Mouse (Mus musculus): ENCODE measurements around the gene Arl16. TPM values are rescaled to one million over a fixed set of nuclear protein-coding genes. Genes with fewer than 3 reads are reported as not detected.

Gene Arl16
- polyA plus RNA-seq (2015; fragmentation: Illumina TruSeq; extraction: RNeasy Lipid Tissue Mini Kit (QIAGEN cat#74804); ENCODE audit: insufficient read depth, low read depth, low replicate concordance): 5.2 TPM

DNA sequence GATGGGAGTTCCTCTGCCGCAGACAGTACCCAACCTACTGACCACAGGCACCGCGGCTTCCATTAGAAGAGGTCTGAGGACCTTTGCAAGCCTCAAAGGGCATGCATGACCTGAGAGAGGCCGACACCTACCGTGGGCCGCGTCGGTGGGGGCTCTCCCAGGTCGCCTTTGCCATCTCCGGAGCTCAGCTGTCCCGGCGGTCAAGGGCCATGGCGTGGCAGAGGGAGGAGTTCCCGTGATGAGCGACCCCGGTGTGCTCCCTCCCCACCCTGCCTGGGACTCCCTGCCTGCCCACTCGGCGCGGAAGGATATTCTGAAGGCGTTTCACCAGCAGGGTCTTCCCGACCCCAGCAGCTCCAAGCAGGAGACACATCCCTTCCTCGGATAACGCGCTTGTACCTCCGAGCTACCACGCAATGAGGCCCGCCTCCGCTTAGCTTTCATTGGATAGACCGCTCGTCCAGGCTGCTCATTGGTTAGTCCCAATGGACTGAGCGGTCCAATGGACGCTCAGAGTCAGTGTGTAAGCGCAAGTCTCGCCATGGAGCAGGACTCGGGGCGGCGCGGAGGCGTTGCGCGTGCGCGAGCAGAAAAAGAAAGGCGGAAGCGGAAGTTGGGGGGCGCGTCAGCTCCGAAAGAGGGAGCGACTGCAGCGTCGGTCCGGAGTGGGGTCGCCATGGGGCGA lies at the start of gene Arl16:
Gene Arl16 (minus strand): TSS at position 557 of the 685 bp plus-strand sequence.

DNA sequence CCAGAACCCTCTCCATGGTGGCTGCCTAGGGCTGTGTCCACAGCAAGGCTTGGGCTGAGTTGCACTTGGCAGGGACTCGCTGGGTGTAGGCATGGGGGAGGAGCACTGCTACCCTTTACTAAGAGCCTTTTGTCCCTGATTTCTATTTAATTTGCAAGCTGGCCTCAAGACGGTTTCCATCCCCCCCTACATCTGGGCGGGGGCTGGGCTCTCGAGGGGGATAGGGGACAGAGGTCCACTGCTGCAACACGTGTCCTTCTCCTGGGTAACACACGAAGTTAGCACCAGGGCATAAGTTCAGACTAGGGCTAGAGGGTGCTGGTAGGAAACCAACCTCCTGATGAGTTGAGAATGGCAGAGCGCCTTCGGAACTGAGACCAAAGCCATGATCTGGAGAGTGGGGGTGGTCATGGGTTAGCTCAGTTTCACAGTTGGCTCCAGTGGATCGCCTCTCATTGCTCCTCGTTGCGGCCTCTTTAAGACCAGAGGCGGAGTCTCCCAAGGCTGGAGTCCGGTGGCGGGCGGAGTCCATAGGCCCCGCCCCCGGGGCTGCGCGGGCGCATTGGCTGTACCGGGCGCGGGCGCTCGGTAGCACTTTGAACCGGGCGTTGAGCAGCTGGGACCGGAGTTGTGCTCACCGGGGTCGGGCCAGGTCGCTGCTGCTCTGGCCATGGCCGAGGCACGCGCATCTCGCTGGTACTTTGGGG lies 24.1 kb upstream of the Arl16 start, which contains the start of gene Slc25a10:
Gene Slc25a10 (plus strand): TSS at position 524 of the 707 bp plus-strand sequence.

DNA sequence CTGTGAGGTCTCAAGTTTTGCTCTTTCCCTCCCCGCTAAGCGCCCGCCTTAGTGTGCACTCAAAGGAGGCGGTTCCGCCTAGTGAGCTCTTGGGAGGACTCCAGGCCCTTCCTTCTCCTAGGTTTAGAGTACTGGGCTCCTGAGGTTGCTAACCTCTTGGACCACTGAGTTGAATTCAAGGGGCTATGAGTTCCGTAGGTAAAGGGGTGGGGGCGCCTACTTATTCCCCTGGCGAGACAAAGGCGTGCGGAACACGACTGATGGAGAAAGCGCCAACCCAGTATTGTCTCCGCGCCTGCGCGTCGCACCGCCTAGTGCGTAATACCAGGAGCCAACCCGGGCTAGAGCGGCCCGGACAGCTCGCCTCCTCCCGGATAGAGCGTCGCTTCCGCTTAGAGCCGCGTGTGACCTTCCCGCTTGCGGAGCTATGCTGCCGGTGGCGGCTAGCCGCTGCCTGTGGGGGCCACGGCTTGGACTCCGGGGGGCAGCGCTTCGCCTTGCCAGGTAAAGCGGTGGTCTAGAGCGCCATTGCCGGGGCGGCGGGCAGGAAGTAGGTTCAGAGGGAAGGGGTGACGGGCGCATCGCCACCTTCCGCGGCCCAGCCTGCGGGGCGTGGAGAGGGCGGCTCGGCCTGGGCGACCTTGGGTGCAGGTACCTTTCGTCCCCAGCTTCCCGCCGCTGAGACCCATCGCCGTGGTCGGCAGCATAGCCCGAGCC lies 17.0 kb upstream of the Arl16 start, which contains the start of gene Mrpl12:
Gene Mrpl12 (plus strand): TSS at position 349 of the 717 bp plus-strand sequence.

DNA sequence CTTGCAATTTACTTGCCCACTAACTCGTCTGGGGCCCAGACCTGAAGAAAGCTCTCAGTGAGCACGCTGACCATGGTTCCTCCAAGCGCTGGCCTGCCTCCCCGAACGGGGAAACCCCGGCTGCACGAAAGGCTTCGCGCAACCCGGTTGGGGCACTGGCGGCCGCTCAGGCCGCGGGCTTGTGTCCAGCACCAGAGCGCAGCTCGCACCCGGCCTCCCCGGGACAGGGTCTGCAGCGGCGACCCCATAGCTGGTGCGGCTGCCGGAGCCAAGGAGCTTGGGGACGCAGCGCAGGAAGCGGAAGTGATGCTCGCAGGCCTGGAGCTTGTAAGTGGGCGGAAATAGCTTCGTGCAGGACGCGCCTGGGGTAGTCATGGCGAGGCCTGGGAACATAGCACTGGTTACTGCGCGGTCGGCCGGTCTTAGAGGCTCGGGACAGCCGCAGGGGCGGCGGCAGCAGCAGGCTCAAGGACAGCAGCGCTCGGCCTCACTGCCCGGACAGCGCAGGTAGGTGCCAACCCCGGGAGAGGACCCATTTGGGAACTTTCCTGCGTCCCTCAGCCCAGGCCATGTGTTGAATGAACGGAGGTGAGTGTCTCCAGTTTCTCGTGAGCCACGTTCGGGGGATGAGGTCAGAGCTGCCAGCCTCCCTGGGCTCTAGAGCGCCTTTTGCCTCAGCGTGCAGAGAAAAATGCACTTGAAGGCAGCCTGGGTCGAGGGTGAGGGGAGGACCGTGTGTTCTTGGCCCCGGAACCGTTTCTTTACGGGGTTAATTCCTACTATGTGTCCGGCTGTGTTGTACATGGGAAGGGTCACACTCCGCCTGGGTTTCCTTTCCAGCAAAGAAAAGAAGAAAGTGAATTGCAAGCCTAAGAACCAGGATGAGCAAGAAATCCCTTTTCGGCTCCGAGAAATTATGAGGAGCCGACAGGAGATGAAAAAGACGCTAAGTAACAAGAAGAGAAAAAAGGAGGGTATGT lies 9.3 kb downstream of the Arl16 start, which contains the start of the genes Oxld1 and Ccdc137:
Gene Oxld1 (minus strand): TSS at position 297 of the 980 bp plus-strand sequence.
Gene Ccdc137 (plus strand): TSS at position 344 of the 980 bp plus-strand sequence.

DNA sequence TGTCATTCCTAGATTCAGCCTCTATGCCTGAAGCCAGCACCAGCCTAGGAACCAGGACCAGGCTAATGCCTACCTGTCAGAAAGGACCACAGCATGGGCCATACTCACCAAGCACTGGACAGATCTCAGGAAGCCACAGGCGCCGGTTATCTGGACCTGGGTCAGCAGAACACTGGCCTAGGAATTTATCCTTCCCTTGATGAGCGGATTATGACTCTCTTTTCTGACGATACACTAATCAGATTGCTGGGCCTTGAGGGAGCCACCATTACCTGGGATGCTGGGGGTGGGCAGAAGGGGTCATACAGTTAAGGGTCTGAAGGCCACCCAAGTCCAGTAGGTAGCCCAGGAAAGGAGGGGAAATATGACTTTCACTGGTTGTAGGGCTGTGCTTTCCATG lies 14.1 kb downstream of the Arl16 start, which contains the start of gene Pde6g:
Gene Pde6g (minus strand): TSS at position 195 of the 400 bp plus-strand sequence.

DNA sequence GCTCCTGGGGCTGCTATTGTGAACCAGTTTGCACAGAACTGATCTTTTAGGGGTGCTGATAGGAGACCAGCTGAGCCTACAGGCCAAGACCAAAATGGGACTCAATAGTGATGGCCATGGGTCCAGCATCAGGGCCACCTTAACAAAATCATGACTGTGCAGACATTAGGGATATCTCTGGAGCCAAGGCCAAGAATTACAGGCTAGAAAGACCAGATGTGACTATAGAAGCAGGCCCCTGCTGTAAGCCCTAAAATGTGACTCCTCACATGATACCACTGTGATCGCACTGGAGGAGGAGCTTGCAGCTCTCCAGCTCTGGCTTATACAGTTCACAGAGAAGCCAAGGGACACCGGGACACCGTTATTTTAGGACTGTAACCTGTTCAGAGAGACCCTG lies 25.1 kb downstream of the Arl16 start, which contains the start of gene Tspan10:
Gene Tspan10 (plus strand): TSS at position 301 of the 400 bp plus-strand sequence.

DNA sequence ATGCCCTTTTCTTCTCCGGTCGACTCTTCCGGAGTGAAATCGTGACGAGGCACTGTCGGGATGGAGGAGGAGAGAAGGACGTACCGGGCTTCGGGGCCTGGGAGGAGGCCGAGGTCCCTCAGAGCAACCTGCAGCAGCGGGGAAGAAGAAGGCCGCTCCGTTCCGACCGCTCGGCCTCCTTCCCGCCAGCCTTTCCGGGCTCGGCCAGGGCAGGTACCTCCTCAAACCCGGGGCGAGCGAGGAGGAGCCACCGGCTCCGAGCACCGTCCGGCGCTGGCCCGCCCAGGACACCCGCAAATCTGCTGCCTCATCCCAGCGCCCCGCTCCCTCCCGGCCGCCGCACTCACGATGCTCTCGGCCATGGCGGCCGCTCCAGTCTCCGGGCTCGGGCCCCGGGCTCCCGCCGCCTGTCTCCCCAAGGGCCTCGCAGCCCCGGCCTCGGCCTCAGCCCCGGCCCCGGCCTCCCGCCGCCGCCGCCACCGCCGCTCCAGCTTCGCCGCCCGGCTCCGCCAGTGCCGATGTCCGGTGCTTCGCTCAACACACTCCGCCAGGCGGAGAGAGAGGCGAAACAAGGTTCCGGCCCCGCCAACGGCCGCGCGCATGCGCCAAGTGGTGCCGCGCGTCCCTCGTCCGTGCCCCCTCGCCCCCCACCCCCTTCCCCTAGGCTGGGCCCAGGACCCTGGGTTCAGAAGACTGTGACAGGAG lies 30.1 kb downstream of the Arl16 start, which contains the start of gene Nploc4:
Gene Nploc4 (minus strand): TSS at position 557 of the 705 bp plus-strand sequence.

Other genes with a start within 250 kb of the Arl16 start
- 4.6 TPM for gene Bahcc1, start 234.7 kb downstream of the Arl16 start, polyA plus RNA-seq (2015; fragmentation: Illumina TruSeq; extraction: RNeasy Lipid Tissue Mini Kit (QIAGEN cat#74804); ENCODE audit: insufficient read depth, low read depth, low replicate concordance)
- 280 TPM for gene Actg1, start 119.1 kb downstream of the Arl16 start, polyA plus RNA-seq (2015; fragmentation: Illumina TruSeq; extraction: RNeasy Lipid Tissue Mini Kit (QIAGEN cat#74804); ENCODE audit: insufficient read depth, low read depth, low replicate concordance)
- not detected for gene Fscn2, start 106.1 kb downstream of the Arl16 start, polyA plus RNA-seq (2015; fragmentation: Illumina TruSeq; extraction: RNeasy Lipid Tissue Mini Kit (QIAGEN cat#74804); ENCODE audit: insufficient read depth, low read depth, low replicate concordance)
- 5.7 TPM for gene Faap100, start 88.8 kb downstream of the Arl16 start, polyA plus RNA-seq (2015; fragmentation: Illumina TruSeq; extraction: RNeasy Lipid Tissue Mini Kit (QIAGEN cat#74804); ENCODE audit: insufficient read depth, low read depth, low replicate concordance)
- gene Nploc4, start 29.9 kb downstream of the Arl16 start, polyA plus RNA-seq (2015; fragmentation: Illumina TruSeq; extraction: RNeasy Lipid Tissue Mini Kit (QIAGEN cat#74804); ENCODE audit: insufficient read depth, low read depth, low replicate concordance): 10.3 TPM
- not detected for gene Tspan10, start 25.0 kb downstream of the Arl16 start, polyA plus RNA-seq (2015; fragmentation: Illumina TruSeq; extraction: RNeasy Lipid Tissue Mini Kit (QIAGEN cat#74804); ENCODE audit: insufficient read depth, low read depth, low replicate concordance)
- 1.3 TPM for gene Pde6g, start 14.1 kb downstream of the Arl16 start, polyA plus RNA-seq (2015; fragmentation: Illumina TruSeq; extraction: RNeasy Lipid Tissue Mini Kit (QIAGEN cat#74804); ENCODE audit: insufficient read depth, low read depth, low replicate concordance)
- gene Oxld1, start 9.5 kb downstream of the Arl16 start, polyA plus RNA-seq (2015; fragmentation: Illumina TruSeq; extraction: RNeasy Lipid Tissue Mini Kit (QIAGEN cat#74804); ENCODE audit: insufficient read depth, low read depth, low replicate concordance): 2.7 TPM
- 10.5 TPM for gene Ccdc137, start 9.5 kb downstream of the Arl16 start, polyA plus RNA-seq (2015; fragmentation: Illumina TruSeq; extraction: RNeasy Lipid Tissue Mini Kit (QIAGEN cat#74804); ENCODE audit: insufficient read depth, low read depth, low replicate concordance)
- 19.4 TPM for gene Mrpl12, start 17.0 kb upstream of the Arl16 start, polyA plus RNA-seq (2015; fragmentation: Illumina TruSeq; extraction: RNeasy Lipid Tissue Mini Kit (QIAGEN cat#74804); ENCODE audit: insufficient read depth, low read depth, low replicate concordance)
- gene Slc25a10, start 24.2 kb upstream of the Arl16 start, polyA plus RNA-seq (2015; fragmentation: Illumina TruSeq; extraction: RNeasy Lipid Tissue Mini Kit (QIAGEN cat#74804); ENCODE audit: insufficient read depth, low read depth, low replicate concordance): 11.5 TPM
- 2.1 TPM for gene Gcgr, start 63.1 kb upstream of the Arl16 start, polyA plus RNA-seq (2015; fragmentation: Illumina TruSeq; extraction: RNeasy Lipid Tissue Mini Kit (QIAGEN cat#74804); ENCODE audit: insufficient read depth, low read depth, low replicate concordance)
- gene Mcrip1, start 82.1 kb upstream of the Arl16 start, polyA plus RNA-seq (2015; fragmentation: Illumina TruSeq; extraction: RNeasy Lipid Tissue Mini Kit (QIAGEN cat#74804); ENCODE audit: insufficient read depth, low read depth, low replicate concordance): 27.1 TPM
- not detected for gene Ppp1r27, start 83.5 kb upstream of the Arl16 start, polyA plus RNA-seq (2015; fragmentation: Illumina TruSeq; extraction: RNeasy Lipid Tissue Mini Kit (QIAGEN cat#74804); ENCODE audit: insufficient read depth, low read depth, low replicate concordance)
- gene P4hb, start 105.6 kb upstream of the Arl16 start, polyA plus RNA-seq (2015; fragmentation: Illumina TruSeq; extraction: RNeasy Lipid Tissue Mini Kit (QIAGEN cat#74804); ENCODE audit: insufficient read depth, low read depth, low replicate concordance): 636 TPM
- 79.0 TPM for gene Arhgdia, start 114.0 kb upstream of the Arl16 start, polyA plus RNA-seq (2015; fragmentation: Illumina TruSeq; extraction: RNeasy Lipid Tissue Mini Kit (QIAGEN cat#74804); ENCODE audit: insufficient read depth, low read depth, low replicate concordance)
- 13.4 TPM for gene Alyref, start 130.8 kb upstream of the Arl16 start, polyA plus RNA-seq (2015; fragmentation: Illumina TruSeq; extraction: RNeasy Lipid Tissue Mini Kit (QIAGEN cat#74804); ENCODE audit: insufficient read depth, low read depth, low replicate concordance)
- gene Anapc11, start 130.8 kb upstream of the Arl16 start, polyA plus RNA-seq (2015; fragmentation: Illumina TruSeq; extraction: RNeasy Lipid Tissue Mini Kit (QIAGEN cat#74804); ENCODE audit: insufficient read depth, low read depth, low replicate concordance): 11.9 TPM
- gene Npb, start 140.9 kb upstream of the Arl16 start, polyA plus RNA-seq (2015; fragmentation: Illumina TruSeq; extraction: RNeasy Lipid Tissue Mini Kit (QIAGEN cat#74804); ENCODE audit: insufficient read depth, low read depth, low replicate concordance): not detected
- 38.6 TPM for gene Pcyt2, start 150.3 kb upstream of the Arl16 start, polyA plus RNA-seq (2015; fragmentation: Illumina TruSeq; extraction: RNeasy Lipid Tissue Mini Kit (QIAGEN cat#74804); ENCODE audit: insufficient read depth, low read depth, low replicate concordance)
- gene Sirt7, start 157.6 kb upstream of the Arl16 start, polyA plus RNA-seq (2015; fragmentation: Illumina TruSeq; extraction: RNeasy Lipid Tissue Mini Kit (QIAGEN cat#74804); ENCODE audit: insufficient read depth, low read depth, low replicate concordance): 19.3 TPM
- gene Mafg, start 166.0 kb upstream of the Arl16 start, polyA plus RNA-seq (2015; fragmentation: Illumina TruSeq; extraction: RNeasy Lipid Tissue Mini Kit (QIAGEN cat#74804); ENCODE audit: insufficient read depth, low read depth, low replicate concordance): 11.0 TPM
- gene Pycr1, start 176.2 kb upstream of the Arl16 start, polyA plus RNA-seq (2015; fragmentation: Illumina TruSeq; extraction: RNeasy Lipid Tissue Mini Kit (QIAGEN cat#74804); ENCODE audit: insufficient read depth, low read depth, low replicate concordance): 24.5 TPM
- gene Myadml2, start 180.6 kb upstream of the Arl16 start, polyA plus RNA-seq (2015; fragmentation: Illumina TruSeq; extraction: RNeasy Lipid Tissue Mini Kit (QIAGEN cat#74804); ENCODE audit: insufficient read depth, low read depth, low replicate concordance): 1.4 TPM
- 0.81 TPM for gene Notum, start 193.6 kb upstream of the Arl16 start, polyA plus RNA-seq (2015; fragmentation: Illumina TruSeq; extraction: RNeasy Lipid Tissue Mini Kit (QIAGEN cat#74804); ENCODE audit: insufficient read depth, low read depth, low replicate concordance)
- 29.7 TPM for gene Aspscr1, start 205.4 kb upstream of the Arl16 start, polyA plus RNA-seq (2015; fragmentation: Illumina TruSeq; extraction: RNeasy Lipid Tissue Mini Kit (QIAGEN cat#74804); ENCODE audit: insufficient read depth, low read depth, low replicate concordance)
- gene Cenpx, start 246.1 kb upstream of the Arl16 start, polyA plus RNA-seq (2015; fragmentation: Illumina TruSeq; extraction: RNeasy Lipid Tissue Mini Kit (QIAGEN cat#74804); ENCODE audit: insufficient read depth, low read depth, low replicate concordance): 30.4 TPM
- gene Lrrc45, start 246.3 kb upstream of the Arl16 start, polyA plus RNA-seq (2015; fragmentation: Illumina TruSeq; extraction: RNeasy Lipid Tissue Mini Kit (QIAGEN cat#74804); ENCODE audit: insufficient read depth, low read depth, low replicate concordance): 37.8 TPM

Measured in pancreas, adult 10 weeks (tissue).